Mouse (Mus musculus): ENCODE data around the gene Rsph3a. TPM values are rescaled to one million over a fixed set of nuclear protein-coding genes. Genes with fewer than 3 reads are reported as not detected.
"Not testable (repeated sequence)": the region's sequence is repeated elsewhere in the genome, so short reads cannot be mapped to it uniquely, and the experiment has no call there.

The Rsph3a gene
- polyA plus RNA-seq, 1 experiment from 2014 or later: 72.3 TPM

DNA sequence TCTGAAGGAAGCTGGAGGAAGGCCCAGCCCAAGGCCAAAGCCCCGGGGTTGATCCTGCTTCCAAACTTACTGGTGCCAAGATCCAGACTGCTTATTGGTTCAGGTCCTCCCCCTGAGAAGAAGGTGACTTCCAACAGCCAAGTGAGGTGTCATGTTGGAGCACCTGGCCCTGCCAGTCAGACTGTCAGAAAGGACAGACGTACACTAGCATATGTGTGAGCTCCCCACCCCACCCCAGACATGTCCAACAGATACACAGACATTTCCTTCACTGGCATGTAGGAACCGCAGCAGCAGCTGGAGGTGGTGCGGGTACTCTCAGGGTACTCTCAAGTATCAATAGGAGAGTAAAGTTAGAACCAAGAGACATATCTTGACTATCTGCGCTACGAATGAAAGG is 61.4 kb downstream of the Rsph3a start:
- 90% methylated on average over 1 of the region's 6 CpGs for WGBS
- ATAC-seq; H3K4me2 ChIP-seq (ENCODE audit: low read length); H3K27me3 ChIP-seq (replicated peaks; ENCODE audit: control insufficient read depth, insufficient read depth, low read length); H3K9me3 ChIP-seq (ENCODE audit: control insufficient read depth, low read length); H3K9ac ChIP-seq (ENCODE audit: low read depth, low read length); H3K4me1 ChIP-seq (ENCODE audit: control insufficient read depth, insufficient read depth, low read depth, low read length); H3K36me3 ChIP-seq (ENCODE audit: control insufficient read depth, insufficient read depth, low read length); H3K27ac ChIP-seq (ENCODE audit: low read depth, low read length); H3K4me3 ChIP-seq (ENCODE audit: low read length): not testable (repeated sequence)

DNA sequence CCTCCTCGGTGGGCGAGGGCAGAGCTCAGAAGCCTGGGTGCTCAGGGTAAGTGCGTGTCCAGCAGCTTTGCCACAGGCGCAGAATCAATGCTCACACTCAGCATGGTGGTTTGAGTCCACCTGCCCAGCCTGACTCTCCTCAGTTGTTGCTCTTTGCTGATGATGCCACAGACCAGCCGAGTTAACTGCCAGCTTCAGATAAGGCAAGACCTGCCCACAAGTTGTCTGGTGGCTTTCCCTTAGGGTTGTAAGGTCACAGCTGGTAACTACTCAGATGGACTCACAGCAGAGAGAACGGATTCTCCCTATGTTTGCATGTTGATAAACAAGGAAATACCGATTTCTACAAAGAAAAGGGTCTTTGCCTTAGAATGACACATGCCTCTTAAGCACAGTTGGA is 64.2 kb downstream of the Rsph3a start:
- not testable (repeated sequence) for H3K4me2 ChIP-seq (ENCODE audit: low read length); H3K27me3 ChIP-seq (replicated peaks; ENCODE audit: control insufficient read depth, insufficient read depth, low read length); ATAC-seq; H3K4me1 ChIP-seq (ENCODE audit: control insufficient read depth, insufficient read depth, low read depth, low read length); H3K4me3 ChIP-seq (ENCODE audit: low read length); H3K9me3 ChIP-seq (ENCODE audit: control insufficient read depth, low read length); H3K36me3 ChIP-seq (ENCODE audit: control insufficient read depth, insufficient read depth, low read length); H3K9ac ChIP-seq (ENCODE audit: low read depth, low read length); H3K27ac ChIP-seq (ENCODE audit: low read depth, low read length)
- 89% methylated on average over 5 of the region's 7 CpGs for WGBS

DNA sequence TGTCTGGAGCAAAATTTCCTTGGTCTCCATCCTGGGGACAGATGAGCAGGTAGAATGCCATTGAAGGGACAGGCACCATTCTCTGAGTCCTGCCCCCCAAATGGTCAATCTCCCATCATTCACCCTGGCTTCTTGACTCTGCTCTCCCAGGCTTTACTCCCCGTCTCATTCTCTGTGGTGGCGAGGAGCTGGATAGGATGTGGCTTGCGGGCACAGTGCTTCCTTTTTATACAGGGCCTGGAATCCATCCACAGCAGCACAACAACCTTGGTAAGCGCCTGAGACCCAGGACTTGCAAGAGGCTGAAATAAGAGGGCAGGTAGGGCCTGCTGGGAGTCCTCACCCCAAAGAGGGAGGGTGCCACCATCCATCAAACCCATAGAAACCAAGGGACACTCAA is 68.6 kb downstream of the Rsph3a start:
- not testable (repeated sequence) for H3K4me1 ChIP-seq (ENCODE audit: control insufficient read depth, insufficient read depth, low read depth, low read length); H3K36me3 ChIP-seq (ENCODE audit: control insufficient read depth, insufficient read depth, low read length); H3K9me3 ChIP-seq (ENCODE audit: control insufficient read depth, low read length); H3K27ac ChIP-seq (ENCODE audit: low read depth, low read length); H3K9ac ChIP-seq (ENCODE audit: low read depth, low read length); H3K4me3 ChIP-seq (ENCODE audit: low read length); H3K4me2 ChIP-seq (ENCODE audit: low read length); H3K27me3 ChIP-seq (replicated peaks; ENCODE audit: control insufficient read depth, insufficient read depth, low read length); ATAC-seq
- WGBS: 97% methylated on average over 2 of the region's 4 CpGs

DNA sequence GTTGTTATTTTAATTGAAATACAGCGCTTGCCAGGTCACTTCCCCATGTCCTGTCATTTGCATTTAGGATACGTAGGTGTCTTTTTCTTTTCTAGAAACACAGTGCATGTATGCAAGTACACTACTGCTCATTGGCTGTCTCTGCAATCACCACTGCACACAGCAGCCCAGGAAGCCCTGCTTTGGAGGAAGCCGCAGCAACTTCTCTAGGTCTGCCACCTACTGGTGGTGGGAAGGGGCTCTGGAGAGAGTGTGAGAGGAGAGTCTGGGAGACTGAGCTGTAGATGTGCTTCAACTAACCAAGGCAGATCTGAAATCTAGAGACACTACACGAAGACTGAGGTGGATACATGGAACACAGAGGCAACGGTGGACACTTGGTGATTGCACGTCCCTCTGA is 77.3 kb downstream of the Rsph3a start:
- not testable (repeated sequence) for ATAC-seq; H3K4me1 ChIP-seq (ENCODE audit: control insufficient read depth, insufficient read depth, low read depth, low read length); H3K36me3 ChIP-seq (ENCODE audit: control insufficient read depth, insufficient read depth, low read length); H3K9me3 ChIP-seq (ENCODE audit: control insufficient read depth, low read length); H3K4me2 ChIP-seq (ENCODE audit: low read length); H3K4me3 ChIP-seq (ENCODE audit: low read length); H3K27me3 ChIP-seq (replicated peaks; ENCODE audit: control insufficient read depth, insufficient read depth, low read length); H3K9ac ChIP-seq (ENCODE audit: low read depth, low read length); H3K27ac ChIP-seq (ENCODE audit: low read depth, low read length)
- WGBS: no CpG with 5 or more reads among the region's 6 CpGs

DNA sequence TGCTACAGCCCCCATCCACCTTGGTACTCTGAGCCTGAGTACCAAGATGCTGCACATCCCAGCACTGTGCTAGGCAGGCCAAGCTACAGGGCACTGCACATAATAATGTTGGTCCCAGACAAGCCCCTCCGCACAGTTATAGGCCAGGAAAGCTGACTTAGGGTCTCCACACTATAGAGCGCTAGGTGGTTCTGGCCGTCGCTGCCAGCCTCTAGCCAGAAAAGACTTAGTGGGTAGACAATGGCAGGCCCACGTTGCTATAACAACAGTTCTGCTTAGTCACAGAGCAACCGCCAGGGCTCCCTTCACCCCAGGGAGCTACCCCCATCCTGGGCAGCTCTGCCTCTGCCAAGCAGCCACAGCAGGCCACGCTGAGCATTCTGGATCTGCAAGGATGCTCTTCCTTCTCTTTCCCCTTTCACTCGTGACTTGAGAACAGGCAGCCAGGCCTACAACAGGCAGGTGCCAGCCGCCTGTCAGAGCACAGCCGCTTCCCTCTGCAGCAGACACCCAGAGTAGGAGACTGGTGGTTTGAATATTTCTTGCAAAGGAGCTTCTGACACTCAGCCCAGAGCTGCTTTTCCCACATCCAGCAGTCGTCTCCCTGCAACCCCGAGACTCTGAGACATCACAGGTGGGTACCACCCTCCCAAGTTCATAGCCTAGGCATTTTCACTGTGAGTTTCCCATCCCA is 82.2 kb downstream of the Rsph3a start:
- peak; percentile 89 for ATAC-seq
- not testable (repeated sequence) for H3K9ac ChIP-seq (ENCODE audit: low read depth, low read length); H3K36me3 ChIP-seq (ENCODE audit: control insufficient read depth, insufficient read depth, low read length); H3K4me1 ChIP-seq (ENCODE audit: control insufficient read depth, insufficient read depth, low read depth, low read length); H3K4me3 ChIP-seq (ENCODE audit: low read length); H3K27me3 ChIP-seq (replicated peaks; ENCODE audit: control insufficient read depth, insufficient read depth, low read length); H3K4me2 ChIP-seq (ENCODE audit: low read length); H3K27ac ChIP-seq (ENCODE audit: low read depth, low read length); H3K9me3 ChIP-seq (ENCODE audit: control insufficient read depth, low read length)
- WGBS: no CpG with 5 or more reads among the region's 12 CpGs

Other genes starting within 250 kb of the Rsph3a start
- gene Fndc1, start 118.3 kb upstream of the Rsph3a start, polyA plus RNA-seq (2015; fragmentation: Nextera tagmentation; extraction: Ambion mirVana): 8.3 and 12.4 TPM in 2 replicates
- gene Tagap, start 19.6 kb upstream of the Rsph3a start, polyA plus RNA-seq (2015; fragmentation: Nextera tagmentation; extraction: Ambion mirVana): 0.47 and 0.51 TPM in 2 replicates
- 0.50 TPM in 1 of 2 replicates, not detected in the other for gene Gm49673, start 202.2 kb downstream of the Rsph3a start, polyA plus RNA-seq (2015; fragmentation: Nextera tagmentation; extraction: Ambion mirVana)
- gene Rnaset2a, start 202.5 kb downstream of the Rsph3a start, polyA plus RNA-seq (2015; fragmentation: Nextera tagmentation; extraction: Ambion mirVana): 18.2 and 19.4 TPM in 2 replicates
- gene Fgfr1op, start 219.9 kb downstream of the Rsph3a start, polyA plus RNA-seq (2015; fragmentation: Nextera tagmentation; extraction: Ambion mirVana): 31.4 and 32.0 TPM in 2 replicates